Mouse (Mus musculus) heart, postnatal 0 days (tissue): Measurements from ENCODE around the gene Slc29a1.

Experiments
- CTCF ChIP-seq: IDR thresholded peaks from 2 replicates; pipeline ENCODE4 v1.5.1; 2016; ENCODE audit warnings: antibody characterized with exemption, control low read depth, low read depth
- EP300 ChIP-seq: IDR thresholded peaks from 2 replicates; pipeline ENCODE4 v1.6.1; 2016; ENCODE audit warnings: antibody characterized with exemption, low read depth

- TF ChIP-seq CTCF (no peak), EP300 (no peak)
These were observed 55.2 kb downstream of the Slc29a1 start for GRCm38 (mm10) chr17:45544001-45544872.
